Mouse (Mus musculus): Measurements from ENCODE around the gene Nme1. TPM values are rescaled to one million over a fixed set of nuclear protein-coding genes. Genes with fewer than 3 reads are reported as not detected.
A peak's percentile ranks its signal among the peaks of the same experiment; 100 is the strongest.

The Nme1 gene
- polyA plus RNA-seq, 1 experiment from 2014 or later, result 136 TPM

DNA sequence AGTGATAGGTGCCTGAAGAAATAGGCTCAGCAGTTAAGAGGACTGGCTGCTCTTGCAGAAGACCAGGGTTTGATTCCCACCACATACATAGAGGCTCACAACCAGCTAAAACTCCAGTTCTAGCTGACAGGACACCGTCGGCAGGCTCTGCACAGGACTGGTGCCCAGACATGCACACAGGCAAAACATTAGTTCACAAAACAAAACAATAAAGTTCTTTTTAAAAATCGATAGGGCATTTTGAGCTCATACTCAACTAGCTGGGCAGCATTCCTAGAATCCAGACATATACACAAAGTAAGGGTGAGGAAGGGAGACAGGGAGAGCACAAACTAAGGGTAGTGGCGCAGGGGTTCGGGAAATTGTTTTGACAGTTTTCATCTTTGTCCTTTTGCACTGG is 26.2 kb upstream of the Nme1 start:
- WGBS (ENCODE audit: insufficient replicate concordance), result 49% methylated on average over 5 of the region's 5 CpGs
- Histone ChIP-seq H3K27me3 (ENCODE audit: control insufficient read depth, insufficient read depth, low read length) (no peaks in the 10 kb centered on the region), H3K4me2 (peak overlapping the region; percentile 65), H3K9me3 (replicated peaks; ENCODE audit: control insufficient read depth, low read length) (no peaks in the 10 kb centered on the region), H3K27ac (ENCODE audit: low read depth, low read length) (peak overlapping the region; percentile 99), H3K4me3 (ENCODE audit: low read depth, low read length) (peak overlapping the region; percentile 69), H3K9ac (ENCODE audit: low read depth, low read length) (peak overlapping the region; percentile 86), H3K4me1 (ENCODE audit: control insufficient read depth, insufficient read depth, low read length) (peaks cover 21% of the 10 kb centered on the region), H3K36me3 (ENCODE audit: control insufficient read depth, insufficient read depth, low read length) (no peaks in the 10 kb centered on the region)
- ATAC-seq (replicated peaks; ENCODE audit: insufficient number of reproducible peaks, low FRiP score, low TSS enrichment), result no peak

DNA sequence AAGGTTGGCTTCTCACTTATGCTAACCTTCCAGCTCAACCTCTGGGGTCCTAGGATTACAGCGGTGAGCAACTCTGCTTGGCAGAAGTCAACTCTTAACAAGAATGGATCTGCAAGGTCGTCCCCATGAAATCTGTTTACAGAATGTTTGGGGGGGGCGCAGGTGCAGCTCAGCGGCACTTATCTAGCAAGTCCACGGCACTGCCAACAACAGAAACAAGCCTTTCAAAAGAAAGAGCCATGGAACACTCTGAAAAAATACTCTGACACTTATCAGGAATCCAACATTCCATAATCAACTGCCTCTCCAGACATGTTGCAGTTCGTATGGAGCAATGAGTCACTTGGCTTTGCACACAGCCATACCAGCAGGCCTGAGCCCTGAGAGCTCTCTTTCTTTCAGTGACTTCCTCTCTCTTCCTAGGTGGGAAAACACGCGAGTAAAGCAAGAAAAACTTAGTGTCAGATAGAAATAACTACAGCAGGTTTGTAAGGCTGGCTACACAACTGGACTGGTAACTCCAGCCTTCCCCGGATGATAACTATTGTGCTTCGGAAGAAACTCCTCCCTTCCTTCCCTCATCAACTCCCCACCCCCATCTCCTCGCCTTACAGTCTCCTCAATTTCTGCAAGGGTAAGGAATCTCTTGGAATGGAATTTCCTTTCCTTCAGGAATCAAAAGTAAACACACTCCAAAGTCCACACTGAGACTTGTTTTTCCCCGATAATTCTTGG is 20.2 kb upstream of the Nme1 start:
- Histone ChIP-seq H3K4me3 (ENCODE audit: low read depth, low read length) (no peak overlapping the region), H3K4me2 (peak overlapping the region; percentile 25), H3K36me3 (ENCODE audit: control insufficient read depth, insufficient read depth, low read length) (no peaks in the 10 kb centered on the region), H3K9ac (ENCODE audit: low read depth, low read length) (peak overlapping the region; percentile 46), H3K27me3 (ENCODE audit: control insufficient read depth, insufficient read depth, low read length) (no peaks in the 10 kb centered on the region), H3K4me1 (ENCODE audit: control insufficient read depth, insufficient read depth, low read length) (peaks cover 14% of the 10 kb centered on the region), H3K9me3 (replicated peaks; ENCODE audit: control insufficient read depth, low read length) (no peaks in the 10 kb centered on the region), H3K27ac (ENCODE audit: low read depth, low read length) (peak overlapping the region; percentile 90)
- 38% methylated on average over 12 of the region's 12 CpGs for WGBS (ENCODE audit: insufficient replicate concordance)
- ATAC-seq (replicated peaks; ENCODE audit: insufficient number of reproducible peaks, low FRiP score, low TSS enrichment), result peak; percentile 55; the same call in 1 of the 2 replicates

DNA sequence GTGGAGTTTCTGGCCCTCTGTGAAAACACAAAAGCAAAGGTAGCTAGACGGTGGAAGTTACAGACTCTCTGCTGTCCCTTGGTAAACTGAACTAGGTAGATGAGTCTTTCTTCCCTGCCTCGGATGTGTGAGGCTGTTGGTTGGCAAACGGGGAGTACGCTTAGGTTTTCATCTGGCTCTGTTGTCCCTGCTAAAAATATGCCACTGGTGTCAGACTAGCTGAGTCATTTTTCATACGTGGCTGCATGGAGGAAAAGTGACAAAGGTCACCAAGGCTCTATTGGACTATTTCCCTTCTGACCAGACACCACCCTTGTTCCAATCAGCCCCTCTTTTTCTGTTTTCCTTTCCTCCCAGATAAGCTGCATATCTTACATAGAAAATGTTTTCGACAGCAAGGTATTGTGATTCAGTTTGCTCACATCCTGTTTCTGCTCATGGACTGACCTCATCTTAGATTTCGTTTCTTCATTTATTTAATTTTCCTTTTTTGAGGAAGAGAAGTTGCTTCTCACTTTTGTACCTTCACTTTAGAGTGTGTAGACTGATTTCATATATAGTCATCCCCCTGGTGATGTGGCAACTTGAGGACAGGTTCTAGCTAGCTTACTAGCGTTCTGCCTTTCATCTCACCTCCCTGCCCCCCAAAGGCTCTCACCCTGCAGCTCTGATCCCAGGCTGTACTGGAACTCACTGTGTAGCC is 19.5 kb upstream of the Nme1 start:
- peaks cover 14% of the 10 kb centered on the region for H3K4me1 ChIP-seq (ENCODE audit: control insufficient read depth, insufficient read depth, low read length)
- H3K9ac ChIP-seq (ENCODE audit: low read depth, low read length), result peak overlapping the region; percentile 46
- peak overlapping the region; percentile 90 for H3K27ac ChIP-seq (ENCODE audit: low read depth, low read length)
- 0 out of 2 replicates have a peak, but pooled peaks have one; percentile 32 for ATAC-seq (replicated peaks; ENCODE audit: insufficient number of reproducible peaks, low FRiP score, low TSS enrichment)
- peak overlapping the region; percentile 25 for H3K4me2 ChIP-seq
- H3K36me3 ChIP-seq (ENCODE audit: control insufficient read depth, insufficient read depth, low read length), result no peaks in the 10 kb centered on the region
- no peak overlapping the region for H3K4me3 ChIP-seq (ENCODE audit: low read depth, low read length)
- no peaks in the 10 kb centered on the region for H3K9me3 ChIP-seq (replicated peaks; ENCODE audit: control insufficient read depth, low read length)
- no peaks in the 10 kb centered on the region for H3K27me3 ChIP-seq (ENCODE audit: control insufficient read depth, insufficient read depth, low read length)
- 48% methylated on average over 8 of the region's 8 CpGs for WGBS (ENCODE audit: insufficient replicate concordance)

DNA sequence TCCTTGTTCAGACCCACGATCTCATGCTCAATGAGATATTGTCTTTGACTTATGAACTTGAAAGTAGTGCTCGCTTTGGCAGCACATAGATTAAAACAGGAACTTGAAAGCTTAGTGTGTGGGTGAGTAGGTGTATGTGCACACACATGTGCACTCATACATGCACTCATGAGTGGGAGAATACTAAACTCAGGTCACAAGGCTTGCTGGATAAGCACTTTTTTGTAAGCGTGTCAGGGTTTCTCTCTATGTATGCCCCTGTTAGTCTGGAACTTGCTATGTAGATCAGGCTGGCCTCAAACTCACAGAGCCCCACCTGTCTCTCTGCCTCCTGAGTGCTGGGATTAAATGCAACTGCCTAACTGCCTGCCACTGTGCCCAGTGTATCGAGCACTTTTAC is 18.7 kb upstream of the Nme1 start:
- no peaks in the 10 kb centered on the region for H3K9me3 ChIP-seq (replicated peaks; ENCODE audit: control insufficient read depth, low read length)
- H3K4me2 ChIP-seq, result no peak overlapping the region
- peaks cover 14% of the 10 kb centered on the region for H3K4me1 ChIP-seq (ENCODE audit: control insufficient read depth, insufficient read depth, low read length)
- ATAC-seq (replicated peaks; ENCODE audit: insufficient number of reproducible peaks, low FRiP score, low TSS enrichment), result no peak
- no peak overlapping the region for H3K9ac ChIP-seq (ENCODE audit: low read depth, low read length)
- H3K27me3 ChIP-seq (ENCODE audit: control insufficient read depth, insufficient read depth, low read length), result no peaks in the 10 kb centered on the region
- H3K4me3 ChIP-seq (ENCODE audit: low read depth, low read length), result no peak overlapping the region
- peak overlapping the region; percentile 90 for H3K27ac ChIP-seq (ENCODE audit: low read depth, low read length)
- WGBS (ENCODE audit: insufficient replicate concordance), result 67% methylated on average over 4 of the region's 4 CpGs
- H3K36me3 ChIP-seq (ENCODE audit: control insufficient read depth, insufficient read depth, low read length), result no peaks in the 10 kb centered on the region

DNA sequence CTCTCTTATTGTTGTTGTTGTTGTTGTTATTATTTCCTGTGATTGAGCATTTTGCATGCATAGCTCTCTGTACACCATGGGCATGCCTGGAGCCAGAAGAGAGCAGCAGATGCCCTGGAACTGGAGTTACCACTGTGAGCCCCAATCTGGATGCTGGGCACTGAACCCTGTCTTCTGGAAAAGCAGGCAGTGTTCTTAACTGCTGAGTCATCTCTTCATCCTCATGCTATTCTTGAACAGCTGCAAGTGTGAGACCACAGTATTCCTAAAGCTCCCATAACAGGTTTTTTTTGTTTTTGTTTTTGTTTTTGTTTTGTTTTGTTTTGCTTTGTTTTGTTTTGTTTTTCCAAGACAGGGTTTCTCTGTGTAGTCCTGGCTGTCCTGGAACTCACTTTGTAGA is 18.0 kb upstream of the Nme1 start:
- peaks cover 14% of the 10 kb centered on the region for H3K4me1 ChIP-seq (ENCODE audit: control insufficient read depth, insufficient read depth, low read length)
- H3K4me3 ChIP-seq (ENCODE audit: low read depth, low read length), result no peak overlapping the region
- H3K4me2 ChIP-seq, result no peak overlapping the region
- no peak for ATAC-seq (replicated peaks; ENCODE audit: insufficient number of reproducible peaks, low FRiP score, low TSS enrichment)
- H3K36me3 ChIP-seq (ENCODE audit: control insufficient read depth, insufficient read depth, low read length), result no peaks in the 10 kb centered on the region
- no peaks in the 10 kb centered on the region for H3K9me3 ChIP-seq (replicated peaks; ENCODE audit: control insufficient read depth, low read length)
- no peak overlapping the region for H3K27ac ChIP-seq (ENCODE audit: low read depth, low read length)
- no peaks in the 10 kb centered on the region for H3K27me3 ChIP-seq (ENCODE audit: control insufficient read depth, insufficient read depth, low read length)
- no peak overlapping the region for H3K9ac ChIP-seq (ENCODE audit: low read depth, low read length)

DNA sequence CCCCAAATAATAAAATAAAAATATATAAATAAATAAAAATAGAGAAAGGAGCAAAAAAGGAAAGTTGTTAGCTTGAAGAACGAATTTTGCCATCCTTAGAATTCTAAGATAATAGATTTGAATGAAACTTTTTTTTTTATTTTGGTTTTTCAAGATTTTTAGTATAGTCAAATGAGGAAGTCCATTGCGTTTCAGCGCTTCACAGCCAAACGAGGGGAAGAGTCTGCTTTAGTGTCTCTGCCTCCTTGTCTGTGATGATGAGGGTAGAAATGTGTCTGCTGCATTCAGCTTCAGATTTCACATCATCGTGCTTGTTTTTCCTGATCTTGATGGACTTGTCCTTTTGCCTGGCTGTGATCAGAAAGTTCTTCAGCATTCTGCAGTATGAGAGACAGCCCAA is 16.9 kb upstream of the Nme1 start:
- no peak overlapping the region for H3K9ac ChIP-seq (ENCODE audit: low read depth, low read length)
- 83% methylated on average over 5 of the region's 5 CpGs for WGBS (ENCODE audit: insufficient replicate concordance)
- no peak overlapping the region for H3K4me3 ChIP-seq (ENCODE audit: low read depth, low read length)
- H3K4me1 ChIP-seq (ENCODE audit: control insufficient read depth, insufficient read depth, low read length), result peaks cover 14% of the 10 kb centered on the region
- no peaks in the 10 kb centered on the region for H3K9me3 ChIP-seq (replicated peaks; ENCODE audit: control insufficient read depth, low read length)
- no peak overlapping the region for H3K27ac ChIP-seq (ENCODE audit: low read depth, low read length)
- no peaks in the 10 kb centered on the region for H3K36me3 ChIP-seq (ENCODE audit: control insufficient read depth, insufficient read depth, low read length)
- no peaks in the 10 kb centered on the region for H3K27me3 ChIP-seq (ENCODE audit: control insufficient read depth, insufficient read depth, low read length)
- ATAC-seq (replicated peaks; ENCODE audit: insufficient number of reproducible peaks, low FRiP score, low TSS enrichment), result no peak
- H3K4me2 ChIP-seq, result no peak overlapping the region

DNA sequence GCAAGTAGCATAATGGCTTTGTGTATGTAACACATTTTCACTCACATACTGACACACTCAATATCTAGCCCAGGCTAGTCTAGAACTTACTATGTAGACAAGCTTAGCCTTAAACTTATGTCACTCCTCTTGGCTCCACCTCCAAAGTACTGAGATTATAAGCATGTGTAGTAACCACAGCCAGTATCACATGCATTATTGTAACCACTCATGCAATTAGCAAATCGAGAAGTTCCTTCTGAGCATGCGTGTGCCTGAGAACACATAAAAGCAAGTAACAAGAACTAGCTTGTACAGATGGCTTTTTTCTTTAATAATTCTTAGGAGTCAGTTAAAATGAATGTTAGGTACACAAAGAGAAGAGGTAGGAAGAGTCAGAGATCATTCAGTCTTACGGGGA is 16.3 kb upstream of the Nme1 start:
- Histone ChIP-seq H3K4me2 (no peak overlapping the region), H3K4me3 (ENCODE audit: low read depth, low read length) (no peak overlapping the region), H3K27ac (ENCODE audit: low read depth, low read length) (no peak overlapping the region), H3K9ac (ENCODE audit: low read depth, low read length) (no peak overlapping the region), H3K27me3 (ENCODE audit: control insufficient read depth, insufficient read depth, low read length) (no peaks in the 10 kb centered on the region), H3K9me3 (replicated peaks; ENCODE audit: control insufficient read depth, low read length) (no peaks in the 10 kb centered on the region), H3K4me1 (ENCODE audit: control insufficient read depth, insufficient read depth, low read length) (peaks cover 14% of the 10 kb centered on the region), H3K36me3 (ENCODE audit: control insufficient read depth, insufficient read depth, low read length) (no peaks in the 10 kb centered on the region)
- 82% methylated on average over 3 of the region's 3 CpGs for WGBS (ENCODE audit: insufficient replicate concordance)
- no peak for ATAC-seq (replicated peaks; ENCODE audit: insufficient number of reproducible peaks, low FRiP score, low TSS enrichment)

DNA sequence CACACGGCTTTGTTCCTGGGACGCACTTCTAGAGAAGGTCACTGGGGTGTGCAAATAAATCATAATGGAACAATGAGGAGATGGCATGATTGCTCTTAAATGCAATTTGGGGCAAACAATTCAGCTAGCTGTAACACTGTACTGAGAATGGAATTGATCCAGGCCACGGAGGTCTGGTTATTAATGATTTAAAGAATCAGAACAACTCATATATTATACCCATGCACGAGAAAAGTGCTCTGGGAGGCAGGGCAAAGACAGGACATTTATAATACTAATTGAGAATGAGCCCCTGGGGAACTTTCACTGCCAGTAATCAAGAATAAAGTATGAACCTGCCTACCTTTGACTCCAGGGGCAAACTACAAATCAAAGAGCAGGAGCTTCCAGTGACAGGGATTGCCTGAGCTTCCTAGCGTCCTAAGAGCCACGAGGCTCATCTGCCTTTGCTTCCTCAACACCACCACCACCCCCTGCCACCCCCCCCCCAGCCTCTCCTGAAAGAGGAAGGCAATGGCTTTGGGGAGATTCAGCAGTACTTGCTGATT is 11.3 kb upstream of the Nme1 start:
- H3K9ac ChIP-seq (ENCODE audit: low read depth, low read length), result no peak overlapping the region
- H3K27ac ChIP-seq (ENCODE audit: low read depth, low read length), result no peak overlapping the region
- H3K4me2 ChIP-seq, result no peak overlapping the region
- no peak overlapping the region for H3K4me3 ChIP-seq (ENCODE audit: low read depth, low read length)
- H3K9me3 ChIP-seq (replicated peaks; ENCODE audit: control insufficient read depth, low read length), result no peaks in the 10 kb centered on the region
- no peaks in the 10 kb centered on the region for H3K36me3 ChIP-seq (ENCODE audit: control insufficient read depth, insufficient read depth, low read length)
- WGBS (ENCODE audit: insufficient replicate concordance), result 56% methylated on average over 6 of the region's 6 CpGs
- no peaks in the 10 kb centered on the region for H3K4me1 ChIP-seq (ENCODE audit: control insufficient read depth, insufficient read depth, low read length)
- H3K27me3 ChIP-seq (ENCODE audit: control insufficient read depth, insufficient read depth, low read length), result no peaks in the 10 kb centered on the region
- no peak for ATAC-seq (replicated peaks; ENCODE audit: insufficient number of reproducible peaks, low FRiP score, low TSS enrichment)

Measured in heart, embryonic 11.5 days (tissue).